Mouse (Mus musculus) heart, postnatal 0 days (tissue): ENCODE data around the gene Crxos.

Experiments
- CTCF ChIP-seq: IDR thresholded peaks from 2 replicates; pipeline ENCODE4 v1.5.1; 2016; ENCODE audit warnings: antibody characterized with exemption, control low read depth, low read depth
- EP300 ChIP-seq: IDR thresholded peaks from 2 replicates; pipeline ENCODE4 v1.6.1; 2016; ENCODE audit warnings: antibody characterized with exemption, low read depth

GRCm38 (mm10) chr7:15916996-15917395, 34.6 kb downstream of the Crxos start:
- TF ChIP-seq CTCF = no peak
- no peak for TF ChIP-seq EP300
